Mouse (Mus musculus): Measurements from ENCODE around the gene Tmem39a. TPM values are rescaled to one million over a fixed set of nuclear protein-coding genes. Genes with fewer than 3 reads are reported as not detected.

Tmem39a gene
- total and polyA plus RNA-seq, 3 experiments: 38.1 to 352 (median 116) TPM

DNA sequence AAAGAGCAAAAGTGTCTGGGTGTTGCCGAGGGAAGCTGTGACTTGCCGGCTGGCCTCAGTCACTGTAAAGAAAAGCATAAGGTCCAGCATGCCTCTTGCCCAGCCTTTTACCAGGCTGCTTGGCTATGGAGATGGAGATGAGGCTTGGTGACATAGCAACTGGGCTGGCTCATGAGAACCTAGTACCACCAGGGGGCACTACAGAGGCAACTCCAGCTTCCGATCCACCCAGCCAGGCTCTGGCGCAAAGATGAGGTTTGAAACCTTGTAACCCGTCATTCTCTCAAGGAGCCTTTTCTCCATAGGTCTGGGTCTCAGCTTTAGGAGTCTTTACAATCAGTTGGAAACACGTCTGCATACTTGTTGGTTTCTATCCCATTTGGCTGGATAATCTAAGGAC is 60.6 kb downstream of the Tmem39a start:
- Histone ChIP-seq H3K4me1 (ENCODE audit: control insufficient read depth in 1 of 2, insufficient read depth in 2 of 2, low read length in 2 of 2) (no peaks in the 10 kb centered on the region), H3K27me3 (ENCODE audit: control insufficient read depth in 1 of 2, insufficient read depth in 2 of 2, low read length in 2 of 2) (no peaks in the 10 kb centered on the region; a peak in 2 of 4 replicates), H3K79me2 (ENCODE audit: control insufficient read depth, insufficient read depth, low read length, poor library complexity) (no peaks in the 10 kb centered on the region), H3K36me3 (ENCODE audit: control insufficient read depth in 1 of 2, insufficient read depth in 2 of 2, low read length in 2 of 2) (no peaks in the 10 kb centered on the region), H3K4me3 (ENCODE audit: control insufficient read depth in 1 of 2, insufficient read depth in 1 of 2, low read depth in 2 of 2, low read length in 2 of 2) (no peak overlapping the region), H3K9ac (ENCODE audit: control insufficient read depth, low read depth, low read length, poor library complexity, severe bottlenecking) (no peak overlapping the region), H3K9me3 (replicated peaks; ENCODE audit: insufficient read depth, low read length) (no peaks in the 10 kb centered on the region), H3K27ac (ENCODE audit: control insufficient read depth, low read depth, low read length) (no peak overlapping the region)
- TF ChIP-seq E2F4 (IDR thresholded peaks at IDR 0.05; ENCODE audit: borderline replicate concordance, low read depth, low read length) (no peak), MAFK (IDR thresholded peaks at IDR 0.05; ENCODE audit: borderline replicate concordance, low read depth, low read length) (no peak), SMC3 (IDR thresholded peaks at IDR 0.05; ENCODE audit: low read depth, low read length) (peak; percentile 67), CTCF (IDR thresholded peaks at IDR 0.05 in 2 of 3, conservative IDR thresholded peaks at IDR 0.05 in 1 of 3; ENCODE audit: control insufficient read depth in 1 of 3, insufficient read depth in 1 of 3, low read depth in 2 of 3, low read length in 3 of 3, poor library complexity in 1 of 3, severe bottlenecking in 1 of 3) (peak; percentile 70 to 82 (median 73)), SIN3A (IDR thresholded peaks at IDR 0.05; ENCODE audit: low read length) (no peak), MAX (IDR thresholded peaks at IDR 0.05; ENCODE audit: low read length) (no peak), CHD1 (IDR thresholded peaks at IDR 0.05; ENCODE audit: low read depth, low read length) (no peak), RAD21 (IDR thresholded peaks at IDR 0.05; ENCODE audit: low read depth, low read length) (peak; percentile 28), MAZ (IDR thresholded peaks at IDR 0.05; ENCODE audit: low read depth, low read length) (no peak)
- peak; percentile 50 for DNase-seq (ENCODE audit: low read depth, low spot score)

DNA sequence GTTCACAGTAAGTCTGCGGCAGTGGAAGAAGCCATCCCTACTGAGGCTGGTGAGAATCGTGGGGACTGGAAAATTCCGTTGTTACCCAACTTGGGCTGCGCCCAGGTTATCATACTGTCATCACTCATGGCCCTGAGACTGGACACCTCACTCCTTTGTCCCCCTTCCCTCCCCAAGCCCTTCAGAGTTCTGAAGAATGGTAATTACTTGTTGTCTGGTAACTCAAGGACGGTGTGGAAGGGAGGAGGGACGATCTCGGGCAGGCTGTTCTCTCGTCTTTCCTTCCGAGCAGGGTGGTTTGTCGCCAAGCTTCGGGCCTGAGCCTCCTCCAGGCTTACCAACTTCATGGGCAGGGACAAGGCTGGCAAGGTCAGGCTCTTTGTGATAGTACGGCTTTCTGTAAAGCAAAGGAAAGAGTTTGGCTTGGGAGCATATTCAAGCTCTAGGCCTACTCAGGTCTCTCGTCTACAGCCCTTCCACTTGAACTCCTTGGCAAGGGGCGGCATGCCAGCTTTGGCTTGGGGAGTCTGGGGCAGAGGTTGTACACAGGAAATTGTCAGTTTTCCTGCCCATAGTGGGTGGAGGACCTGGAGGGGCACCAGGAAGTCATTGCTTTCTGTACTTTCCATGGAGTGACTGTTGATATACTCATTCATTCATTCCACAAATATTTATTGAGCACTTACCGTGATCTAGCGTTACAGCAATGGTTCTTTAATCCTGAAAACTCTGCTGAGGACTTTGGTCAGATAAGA is 62.4 kb downstream of the Tmem39a start:
- Histone ChIP-seq H3K4me3 (ENCODE audit: control insufficient read depth in 1 of 2, insufficient read depth in 1 of 2, low read depth in 2 of 2, low read length in 2 of 2) (no peak overlapping the region), H3K4me1 (ENCODE audit: control insufficient read depth in 1 of 2, insufficient read depth in 2 of 2, low read length in 2 of 2) (no peaks in the 10 kb centered on the region), H3K9ac (ENCODE audit: control insufficient read depth, low read depth, low read length, poor library complexity, severe bottlenecking) (no peak overlapping the region), H3K79me2 (ENCODE audit: control insufficient read depth, insufficient read depth, low read length, poor library complexity) (no peaks in the 10 kb centered on the region), H3K27ac (ENCODE audit: control insufficient read depth, low read depth, low read length) (no peak overlapping the region), H3K9me3 (replicated peaks; ENCODE audit: insufficient read depth, low read length) (no peaks in the 10 kb centered on the region), H3K36me3 (ENCODE audit: control insufficient read depth in 1 of 2, insufficient read depth in 2 of 2, low read length in 2 of 2) (no peaks in the 10 kb centered on the region), H3K27me3 (ENCODE audit: control insufficient read depth in 1 of 2, insufficient read depth in 2 of 2, low read length in 2 of 2) (peaks cover 2 to 3% of the 10 kb centered on the region in 2 experiments; a peak in 3 of 4 replicates)
- TF ChIP-seq CHD1 (IDR thresholded peaks at IDR 0.05; ENCODE audit: low read depth, low read length) (no peak), MAX (IDR thresholded peaks at IDR 0.05; ENCODE audit: low read length) (no peak), GATA1 (IDR thresholded peaks at IDR 0.05; ENCODE audit: low read depth, low read length) (no peak), ZNF384 (IDR thresholded peaks at IDR 0.05; ENCODE audit: low read depth, low read length) (no peak), MEF2A (IDR thresholded peaks at IDR 0.05; ENCODE audit: extremely low read depth, insufficient replicate concordance, low read depth, low read length, poor library complexity, severe bottlenecking) (no peak), NRF1 (IDR thresholded peaks at IDR 0.05; ENCODE audit: insufficient read depth, low read depth, low read length, poor library complexity, severe bottlenecking) (no peak), TCF12 (IDR thresholded peaks at IDR 0.05; ENCODE audit: low read depth, low read length) (no peak), GABPA (IDR thresholded peaks at IDR 0.05; ENCODE audit: low read depth, low read length) (no peak), KAT2A (conservative IDR thresholded peaks at IDR 0.05; ENCODE audit: low read depth, low read length) (no peak), HCFC1 (IDR thresholded peaks at IDR 0.05; ENCODE audit: low read depth, low read length) (no peak)
- no peak for DNase-seq (ENCODE audit: low read depth, low spot score)

All from MEL (cell line).